Comparison of ENCODE assay signal across 10 mouse cellular contexts in the genomic region with DNA sequence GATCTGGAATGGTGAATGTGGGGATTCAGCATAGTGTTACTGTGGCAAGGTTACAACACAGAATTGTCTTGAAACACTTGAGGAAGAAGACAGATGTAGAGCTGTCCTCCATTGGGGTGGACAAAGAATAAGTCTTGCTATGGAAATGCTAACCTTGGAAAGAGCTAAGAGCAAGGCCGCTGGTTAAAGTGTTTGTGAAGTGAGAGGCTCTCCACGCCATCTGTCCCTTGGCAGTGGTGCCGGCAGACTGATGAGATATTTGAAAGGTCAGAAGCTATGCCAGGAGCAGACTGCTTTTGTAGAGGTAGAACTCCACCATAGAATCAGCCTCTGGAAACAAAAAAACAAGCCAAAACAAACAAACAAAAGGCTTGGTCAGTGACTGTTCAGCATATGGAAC. TPM values are rescaled to one million over a fixed set of nuclear protein-coding genes. Genes with fewer than 3 reads are reported as not detected.
DNase-seq lines count a peak whose midpoint lies in the region; ATAC-seq and TF ChIP-seq lines count a peak whose summit lies in the region.
"Had no signal": no experiment of that assay in that cellular context is flagged by ENCODE, and none has a peak within 500 bp of the region (broad histone marks: within the 10 kb centered on the region; RNA-seq: fewer than 3 reads in every experiment).

No protein-coding gene starts in this region.

- DNase-seq in forebrain, postnatal 0 days: no peak
- DNase-seq in forebrain, embryonic 11.5 days (ENCODE audit: low spot score): no peak
- no peak for DNase-seq in neural tube, embryonic 10.5 days (ENCODE audit: extremely low spot score, low spot score)
- DNase-seq in heart, adult 9 months (ENCODE audit: low spot score in 2 of 2): peak; percentile 38 to 59
- DNase-seq in stomach, postnatal 0 days (ENCODE audit: low spot score): no peak
- no peak for DNase-seq in ovary, postnatal 36 days (ENCODE audit: low spot score)
- DNase-seq: kidney, adult 9 months; liver, postnatal 0 days had no signal

- 42% methylated on average over 3 of the region's 3 CpGs for WGBS in forebrain, postnatal 0 days
- 92% methylated on average over 3 of the region's 3 CpGs for WGBS in forebrain, embryonic 11.5 days
- 72% methylated on average over 3 of the region's 3 CpGs for WGBS in neural tube, embryonic 15.5 days
- 70% methylated on average over 3 of the region's 3 CpGs for WGBS in stomach, postnatal 0 days

- no peaks in the 10 kb centered on the region for H3K9me3 ChIP-seq in forebrain, postnatal 0 days (ENCODE audit: low read length)
- no peaks in the 10 kb centered on the region for H3K9me3 ChIP-seq in forebrain, embryonic 11.5 days (ENCODE audit: control insufficient read depth, low read length)
- H3K9me3 ChIP-seq in neural tube, embryonic 15.5 days (replicated peaks): no peaks in the 10 kb centered on the region
- H3K9me3 ChIP-seq in stomach, postnatal 0 days (ENCODE audit: control insufficient read depth, low read length): no peaks in the 10 kb centered on the region

- no peaks in the 10 kb centered on the region for H3K27me3 ChIP-seq in forebrain, postnatal 0 days (ENCODE audit: insufficient read depth, low read length)
- no peaks in the 10 kb centered on the region for H3K27me3 ChIP-seq in forebrain, embryonic 11.5 days (ENCODE audit: control insufficient read depth, insufficient read depth, low read length)
- no peaks in the 10 kb centered on the region for H3K27me3 ChIP-seq in neural tube, embryonic 15.5 days (replicated peaks)
- no peaks in the 10 kb centered on the region for H3K27me3 ChIP-seq in stomach, postnatal 0 days (ENCODE audit: control insufficient read depth, insufficient read depth, low read length)

- 0 out of 2 replicates have a peak, but pooled peaks cover 2% of the 10 kb centered on the region for H3K36me3 ChIP-seq in forebrain, postnatal 0 days (ENCODE audit: insufficient read depth)
- H3K36me3 ChIP-seq in forebrain, embryonic 11.5 days (ENCODE audit: control insufficient read depth, insufficient read depth, low read length): no peaks in the 10 kb centered on the region
- H3K36me3 ChIP-seq in neural tube, embryonic 15.5 days: no peaks in the 10 kb centered on the region
- peaks cover 2% of the 10 kb centered on the region; the same call in 1 of the 2 replicates for H3K36me3 ChIP-seq in stomach, postnatal 0 days (ENCODE audit: control insufficient read depth, insufficient read depth, low read length)

- no peak for TF ChIP-seq EP300 in stomach, postnatal 0 days (optimal IDR thresholded peaks at IDR 0.05)

- TF ChIP-seq CTCF in forebrain, postnatal 0 days (IDR thresholded peaks at IDR 0.05; ENCODE audit: low read depth): no peak
- TF ChIP-seq CTCF in stomach, postnatal 0 days (IDR thresholded peaks at IDR 0.05; ENCODE audit: low read depth): no peak

- H3K9ac ChIP-seq in forebrain, postnatal 0 days: no peak overlapping the region
- no peak overlapping the region for H3K9ac ChIP-seq in forebrain, embryonic 11.5 days (ENCODE audit: low read length)
- no peak overlapping the region for H3K9ac ChIP-seq in neural tube, embryonic 15.5 days (replicated peaks)
- no peak overlapping the region for H3K9ac ChIP-seq in stomach, postnatal 0 days (ENCODE audit: low read length)
- H3K9ac ChIP-seq: liver, postnatal 0 days had no signal

- H3K4me3 ChIP-seq in forebrain, postnatal 0 days (ENCODE audit: low read depth, low read length): no peak overlapping the region
- H3K4me3 ChIP-seq in forebrain, embryonic 11.5 days (ENCODE audit: low read depth, low read length): no peak overlapping the region
- H3K4me3 ChIP-seq in neural tube, embryonic 15.5 days (replicated peaks): no peak overlapping the region
- H3K4me3 ChIP-seq in stomach, postnatal 0 days (ENCODE audit: low read depth, low read length): no peak overlapping the region

- no peak overlapping the region for H3K4me2 ChIP-seq in forebrain, postnatal 0 days (ENCODE audit: low read depth)
- no peak overlapping the region for H3K4me2 ChIP-seq in forebrain, embryonic 11.5 days (ENCODE audit: low read depth, low read length, severe bottlenecking)
- H3K4me2 ChIP-seq in neural tube, embryonic 15.5 days: no peak overlapping the region
- H3K4me2 ChIP-seq in stomach, postnatal 0 days (replicated peaks; ENCODE audit: low read depth): no peak overlapping the region

- no peak for ATAC-seq in forebrain, postnatal 0 days
- ATAC-seq in forebrain, embryonic 11.5 days (replicated peaks; ENCODE audit: low FRiP score): no peak
- no peak for ATAC-seq in neural tube, embryonic 15.5 days (ENCODE audit: low FRiP score)
- no peak for ATAC-seq in stomach, postnatal 0 days (ENCODE audit: low FRiP score, low TSS enrichment)
- no peak for ATAC-seq in granulocyte monocyte progenitor cell, adult 5-6 weeks (replicated peaks; ENCODE audit: poor library complexity, severe bottlenecking)
- ATAC-seq: liver, postnatal 0 days had no signal

- peaks cover 8% of the 10 kb centered on the region; the same call in 1 of the 2 replicates for H3K4me1 ChIP-seq in forebrain, postnatal 0 days (ENCODE audit: insufficient read depth)
- no peaks in the 10 kb centered on the region for H3K4me1 ChIP-seq in forebrain, embryonic 11.5 days (replicated peaks; ENCODE audit: control insufficient read depth, insufficient read depth, low read length)
- H3K4me1 ChIP-seq in neural tube, embryonic 15.5 days: peaks cover 6% of the 10 kb centered on the region; the same call in 1 of the 2 replicates
- H3K4me1 ChIP-seq in stomach, postnatal 0 days (replicated peaks; ENCODE audit: control insufficient read depth, insufficient read depth): 0 out of 2 replicates have a peak, but pooled peaks cover 3% of the 10 kb centered on the region

- H3K27ac ChIP-seq in forebrain, postnatal 0 days (ENCODE audit: low read depth, low read length): 0 out of 2 replicates have a peak overlapping the region, but pooled peaks have one; percentile 29
- no peak overlapping the region for H3K27ac ChIP-seq in forebrain, embryonic 11.5 days (ENCODE audit: low read depth, low read length)
- H3K27ac ChIP-seq in neural tube, embryonic 15.5 days (replicated peaks): 0 out of 2 replicates have a peak overlapping the region, but pooled peaks have one; percentile 5
- H3K27ac ChIP-seq in stomach, postnatal 0 days (replicated peaks): peak overlapping the region; percentile 20; the same call in 1 of the 2 replicates

RNA-seq across cellular contexts. Expression of gene Ranbp2, which starts 50.1 kb away (rescaled TPM):
- total RNA-seq in forebrain, postnatal 0 days (2014; rRNA removed): 51.6 and 65.4 TPM in 2 replicates
- 7.1 and 10.9 TPM in 2 replicates for polyA plus RNA-seq in forebrain, postnatal 0 days (2015; fragmentation: Nextera tagmentation; extraction: Ambion mirVana)
- polyA plus RNA-seq in forebrain, embryonic 11.5 days (2014; fragmentation: Nextera tagmentation; extraction: Ambion mirVana): 30.8 and 38.7 TPM in 2 replicates
- 13.2 and 16.6 TPM in 2 replicates for polyA plus RNA-seq in neural tube, embryonic 15.5 days (2015; fragmentation: Nextera tagmentation; extraction: Ambion mirVana)
- 8.9 and 9.0 TPM in 2 replicates for polyA plus RNA-seq in stomach, postnatal 0 days (2015; fragmentation: Nextera tagmentation; extraction: Ambion mirVana)
- 96.7 and 115 TPM in 2 replicates for total RNA-seq in granulocyte monocyte progenitor cell, adult 5-6 weeks (2014; fragmentation: Nextera tagmentation)
- 206 and 245 TPM in 2 replicates for total RNA-seq in granulocyte monocyte progenitor cell, adult 5-6 weeks (2017)

Comparison
In these comparisons a context has a peak if more than half of its experiments do, and no peak if none do; other contexts are left out.
1. DNase-seq: peak in heart, adult 9 months (2 of 2); none in forebrain, postnatal 0 days (single experiment), forebrain, embryonic 11.5 days (single experiment), neural tube, embryonic 10.5 days (single experiment), stomach, postnatal 0 days (single experiment) and ovary, postnatal 36 days (single experiment).